Mouse (Mus musculus): ENCODE measurements at regions not wholly inside any gene's neighbourhood (a gene's known extent, or its start where the extent isn't known, plus 50 kb on each side); places are given as distances from the start of the nearest gene placed in this dataset.

DNA sequence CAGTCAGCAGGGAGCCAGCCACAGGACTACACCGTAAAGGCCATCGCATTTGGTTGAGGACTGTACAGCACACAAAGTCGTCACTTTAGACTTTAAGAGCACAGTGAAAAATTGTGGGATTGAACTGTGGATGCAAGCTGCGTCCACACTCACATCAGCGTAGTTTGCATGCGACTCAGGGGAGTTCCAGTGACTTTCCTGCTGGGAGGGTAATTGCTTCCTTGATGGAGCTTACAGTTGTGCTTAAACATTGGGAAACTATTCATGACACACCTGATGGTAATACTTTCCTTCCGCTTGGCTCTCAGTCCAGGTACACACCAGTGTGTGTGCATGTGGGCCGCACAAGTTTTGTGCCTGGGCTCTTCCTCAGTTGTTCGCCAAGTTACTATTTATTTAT is 59.0 kb upstream of the Jmy start:
- TF ChIP-seq CTCF (IDR thresholded peaks at IDR 0.05; ENCODE audit: borderline replicate concordance, insufficient read depth, low read depth, low read length) = no peak
- no peak for TF ChIP-seq POLR2A (IDR thresholded peaks at IDR 0.05; ENCODE audit: borderline replicate concordance, insufficient read depth, low read length)
